ENCODE assay signal across 8 mouse cellular contexts in the genomic region with DNA sequence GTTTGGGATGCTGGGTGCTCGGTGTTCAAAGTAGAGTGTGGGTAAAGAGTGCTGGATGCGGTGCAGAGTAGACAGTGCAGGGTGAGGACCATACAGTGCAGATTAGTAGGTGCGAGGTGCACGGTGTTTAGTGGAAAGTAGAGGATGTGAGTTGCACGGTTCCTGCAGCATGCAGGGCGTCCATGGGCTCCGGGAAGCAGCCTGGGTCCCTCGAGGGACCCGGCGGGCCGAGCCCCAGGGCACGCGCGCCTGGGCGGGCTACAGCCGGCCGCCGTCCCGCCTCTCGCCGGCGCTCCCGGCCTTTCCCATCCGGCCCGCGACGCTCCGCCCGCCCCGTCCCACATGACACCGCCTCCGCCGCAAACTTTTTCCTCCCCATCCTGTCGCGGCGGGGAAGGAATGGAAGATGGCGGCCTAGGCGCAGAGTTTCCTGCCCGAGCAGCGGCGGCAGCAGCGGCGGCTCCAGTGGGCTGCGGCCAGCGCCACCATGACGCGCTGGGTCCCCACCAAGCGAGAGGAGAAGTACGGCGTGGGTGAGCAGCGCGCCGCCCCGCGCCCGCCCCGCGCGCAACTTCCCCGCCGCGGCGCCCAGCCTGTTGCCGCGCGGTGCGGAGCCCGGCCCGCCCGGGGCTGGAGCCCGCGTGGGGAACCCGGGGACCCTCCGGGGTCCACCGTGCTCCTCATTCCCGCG. TPM values are rescaled to one million over a fixed set of nuclear protein-coding genes. Genes with fewer than 3 reads are reported as not detected.
DNase-seq lines count a peak whose midpoint lies in the region; ATAC-seq and TF ChIP-seq lines count a peak whose summit lies in the region.

A gene (plus strand): TSS at position 343 of the 691 bp plus-strand sequence.

- peak within 1 kb of the TSS; percentile 71 for H3K4me3 ChIP-seq in forebrain, embryonic 15.5 days
- peak within 1 kb of the TSS; percentile 89 for H3K4me3 ChIP-seq in lung, adult 2 months (replicated peaks; ENCODE audit: extremely low read depth, low read depth, low read length)

- peaks cover 14% of the 10 kb centered on the region for H3K4me1 ChIP-seq in forebrain, embryonic 15.5 days
- H3K4me1 ChIP-seq in lung, adult 2 months (ENCODE audit: control insufficient read depth, insufficient read depth, low read length) = peaks cover 12% of the 10 kb centered on the region

- TF ChIP-seq CTCF in lung, adult 2 months (IDR thresholded peaks at IDR 0.05; ENCODE audit: insufficient read depth, low read length) = no peak

- H3K9me3 ChIP-seq in forebrain, embryonic 15.5 days = no peaks in the 10 kb centered on the region

- peak within 1 kb of the TSS; percentile 49 for H3K27ac ChIP-seq in forebrain, embryonic 15.5 days (replicated peaks)

- peak; percentile 69; the same call in 1 of the 2 replicates for TF ChIP-seq POLR2A in lung, adult 2 months (IDR thresholded peaks at IDR 0.05; ENCODE audit: borderline replicate concordance, extremely low read depth, low read depth, low read length)

- H3K36me3 ChIP-seq in forebrain, embryonic 15.5 days = no peaks in the 10 kb centered on the region

- intact Hi-C loops in heart, postnatal 14 days (cut with DNase I) = no loop called here

- DNase-seq in 3T3-L1 (ENCODE audit: low read depth, low spot score) = peak; percentile 66
- DNase-seq in adrenal gland, postnatal 4 days (ENCODE audit: low spot score in 2 of 2) = peak; percentile 55 to 59
- peak; percentile 84 to 86 for DNase-seq in heart, postnatal 14 days
- peak; percentile 23 to 55 for DNase-seq in layer of hippocampus, adult 18-20 months (ENCODE audit: low spot score in 2 of 2)
- peak; percentile 79 for DNase-seq in lung, adult 2 months
- DNase-seq in ovary, postnatal 10 days (ENCODE audit: low spot score) = peak; percentile 61
- DNase-seq in urinary bladder, postnatal 36 days (ENCODE audit: low spot score in 2 of 2) = peak; percentile 63 to 78

- 3% methylated on average over 71 of the region's 77 CpGs for WGBS in forebrain, embryonic 15.5 days
- 1% methylated on average over 72 of the region's 77 CpGs for WGBS in lung, adult 2 months

- peak within 1 kb of the TSS; percentile 60 for H3K9ac ChIP-seq in forebrain, embryonic 15.5 days (replicated peaks)

- H3K4me2 ChIP-seq in forebrain, embryonic 15.5 days (replicated peaks) = peak within 1 kb of the TSS; percentile 99

- peak; percentile 82 for ATAC-seq in forebrain, embryonic 15.5 days (replicated peaks)

- no peaks in the 10 kb centered on the region for H3K27me3 ChIP-seq in forebrain, embryonic 15.5 days

RNA-seq across cellular contexts. Expression of the gene that starts here (rescaled TPM):
- 100 to 1,000 TPM; 146 to 153 TPM for total RNA-seq in adrenal gland, postnatal 4 days (2021)
- 7.7 and 9.6 TPM in 2 replicates for polyA plus RNA-seq in forebrain, embryonic 15.5 days (2015; fragmentation: Nextera tagmentation; extraction: Ambion mirVana)
- total RNA-seq in heart, postnatal 14 days (2021) = 10 to 100 TPM; 31.5 to 32.8 TPM
- total RNA-seq in layer of hippocampus, adult 18-20 months (2021) = 10 to 100 TPM; 25.0 to 26.1 TPM
- polyA plus RNA-seq in lung, adult 2 months (2012; rRNA removed) = 13.5 and 18.7 TPM in 2 replicates

Comparison
In these comparisons a context has a peak if more than half of its experiments do, and no peak if none do; other contexts are left out.
1. Peak in every context shown above with its lines: DNase-seq, ATAC-seq, H3K4me3 ChIP-seq and H3K27ac ChIP-seq.
2. RNA of the gene that starts here (total RNA-seq): 146 to 153 TPM in adrenal gland, postnatal 4 days; 31.5 to 32.8 TPM in heart, postnatal 14 days and 25.0 to 26.1 TPM in layer of hippocampus, adult 18-20 months; every median in the first group is over 4 times any median in the second.